16 mouse cellular contexts compared by ENCODE assay signal in the genomic region with DNA sequence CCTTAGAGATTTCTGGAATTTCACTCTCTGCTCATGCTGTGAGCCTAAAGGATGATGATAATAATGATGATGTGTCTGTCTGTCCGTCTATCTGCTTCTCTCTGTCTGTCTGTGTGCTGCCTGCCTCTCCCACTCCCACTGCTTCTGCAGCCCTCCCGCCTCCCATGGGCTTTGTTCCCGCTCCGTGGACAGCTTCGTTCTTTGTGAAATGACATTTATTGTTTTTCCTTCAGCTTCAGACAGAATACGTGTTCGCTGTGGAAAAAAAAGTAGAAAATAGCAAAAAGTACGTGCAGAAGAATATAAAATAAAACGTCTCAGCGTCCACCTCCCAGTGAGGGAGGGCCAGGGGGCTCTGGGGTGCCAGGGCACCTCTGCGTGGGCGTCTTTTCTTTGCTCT.
A peak's percentile ranks its signal among the peaks of the same experiment; 100 is the strongest.
DNase-seq lines count a peak whose midpoint lies in the region; ATAC-seq and TF ChIP-seq lines count a peak whose summit lies in the region.
"Had no signal": no experiment of that assay in that cellular context is flagged by ENCODE, and none has a peak within 500 bp of the region (broad histone marks: within the 10 kb centered on the region; RNA-seq: fewer than 3 reads in every experiment).

No protein-coding gene starts in this region.

- H3K9ac ChIP-seq in forebrain, embryonic 11.5 days (ENCODE audit: low read length): peak overlapping the region; percentile 24
- peak overlapping the region; percentile 43 for H3K9ac ChIP-seq in forebrain, postnatal 0 days
- H3K9ac ChIP-seq in limb, embryonic 12.5 days (replicated peaks): peak overlapping the region; percentile 40; the same call in 1 of the 2 replicates
- no peak overlapping the region; the same call in 1 of the 2 replicates for H3K9ac ChIP-seq in midbrain, postnatal 0 days (replicated peaks; ENCODE audit: low read length, poor library complexity, severe bottlenecking)
- no peak overlapping the region for H3K9ac ChIP-seq in kidney, embryonic 15.5 days
- H3K9ac ChIP-seq: heart, embryonic 15.5 days had no signal

- H3K9me3 ChIP-seq in forebrain, embryonic 11.5 days (ENCODE audit: control insufficient read depth, low read length): no peaks in the 10 kb centered on the region
- no peaks in the 10 kb centered on the region for H3K9me3 ChIP-seq in forebrain, postnatal 0 days (ENCODE audit: low read length)
- H3K9me3 ChIP-seq in limb, embryonic 12.5 days: no peaks in the 10 kb centered on the region
- no peaks in the 10 kb centered on the region for H3K9me3 ChIP-seq in midbrain, postnatal 0 days (ENCODE audit: low read length)
- H3K9me3 ChIP-seq in kidney, embryonic 15.5 days (replicated peaks): no peaks in the 10 kb centered on the region
- H3K9me3 ChIP-seq: embryonic facial prominence, embryonic 13.5 days; heart, embryonic 15.5 days; megakaryocyte, embryonic 14.5 days had no signal

- 29% methylated on average over 12 of the region's 12 CpGs for WGBS in forebrain, embryonic 11.5 days
- 7% methylated on average over 12 of the region's 12 CpGs for WGBS in forebrain, postnatal 0 days
- whole genome bisulfite sequencing in limb, embryonic 12.5 days: 61% methylated on average over 12 of the region's 12 CpGs
- WGBS in midbrain, postnatal 0 days: 7% methylated on average over 12 of the region's 12 CpGs
- 36% methylated on average over 12 of the region's 12 CpGs for WGBS in kidney, embryonic 15.5 days

- no peaks in the 10 kb centered on the region for H3K27me3 ChIP-seq in forebrain, embryonic 11.5 days (ENCODE audit: control insufficient read depth, insufficient read depth, low read length)
- H3K27me3 ChIP-seq in forebrain, postnatal 0 days (ENCODE audit: insufficient read depth, low read length): no peaks in the 10 kb centered on the region
- H3K27me3 ChIP-seq in limb, embryonic 12.5 days: no peaks in the 10 kb centered on the region
- no peaks in the 10 kb centered on the region for H3K27me3 ChIP-seq in midbrain, postnatal 0 days (ENCODE audit: insufficient read depth, low read length)
- no peaks in the 10 kb centered on the region for H3K27me3 ChIP-seq in kidney, embryonic 15.5 days
- H3K27me3 ChIP-seq: embryonic facial prominence, embryonic 13.5 days; Patski had no signal

- intact Hi-C loops in left cerebral cortex, postnatal 25 days (cut with DNase I): no loop called here

- no peak for TF ChIP-seq CTCF in forebrain, postnatal 0 days (IDR thresholded peaks at IDR 0.05; ENCODE audit: low read depth)
- no peak for TF ChIP-seq CTCF in midbrain, postnatal 0 days (IDR thresholded peaks at IDR 0.05)

- no peak overlapping the region for H3K4me3 ChIP-seq in forebrain, embryonic 11.5 days (ENCODE audit: low read depth, low read length)
- no peak overlapping the region for H3K4me3 ChIP-seq in forebrain, postnatal 0 days (ENCODE audit: low read depth, low read length)
- H3K4me3 ChIP-seq in limb, embryonic 12.5 days (replicated peaks): no peak overlapping the region
- no peak overlapping the region for H3K4me3 ChIP-seq in midbrain, postnatal 0 days (ENCODE audit: low read depth, low read length)
- H3K4me3 ChIP-seq in kidney, embryonic 15.5 days (replicated peaks): no peak overlapping the region
- H3K4me3 ChIP-seq: embryonic facial prominence, embryonic 13.5 days; heart, embryonic 15.5 days; megakaryocyte, embryonic 14.5 days had no signal

- ATAC-seq in forebrain, embryonic 11.5 days (replicated peaks; ENCODE audit: low FRiP score): no peak
- no peak; the same call in 1 of the 2 replicates for ATAC-seq in forebrain, postnatal 0 days
- no peak for ATAC-seq in limb, embryonic 12.5 days (ENCODE audit: insufficient number of reproducible peaks, insufficient read depth, low FRiP score, low TSS enrichment, low read depth)
- no peak for ATAC-seq in midbrain, postnatal 0 days (ENCODE audit: low FRiP score)
- ATAC-seq in kidney, embryonic 15.5 days (replicated peaks; ENCODE audit: low FRiP score): no peak
- ATAC-seq: inflammation-experienced regulatory T-cells, adult 6 months; Patski had no signal

- H3K4me1 ChIP-seq in forebrain, embryonic 11.5 days (replicated peaks; ENCODE audit: control insufficient read depth, insufficient read depth, low read length): peaks cover 27% of the 10 kb centered on the region
- H3K4me1 ChIP-seq in forebrain, postnatal 0 days (ENCODE audit: insufficient read depth): peaks cover 15% of the 10 kb centered on the region
- peaks cover 57% of the 10 kb centered on the region for H3K4me1 ChIP-seq in limb, embryonic 12.5 days (replicated peaks)
- H3K4me1 ChIP-seq in midbrain, postnatal 0 days (ENCODE audit: insufficient read depth, low read length): peaks cover 25% of the 10 kb centered on the region; the same call in 1 of the 2 replicates
- H3K4me1 ChIP-seq in kidney, embryonic 15.5 days: peaks cover 9% of the 10 kb centered on the region; the same call in 1 of the 2 replicates

- H3K4me2 ChIP-seq in forebrain, embryonic 11.5 days (ENCODE audit: low read depth, low read length, severe bottlenecking): no peak overlapping the region
- no peak overlapping the region for H3K4me2 ChIP-seq in forebrain, postnatal 0 days (ENCODE audit: low read depth)
- no peak overlapping the region for H3K4me2 ChIP-seq in limb, embryonic 12.5 days
- no peak overlapping the region for H3K4me2 ChIP-seq in midbrain, postnatal 0 days (ENCODE audit: low read depth, low read length, poor library complexity, severe bottlenecking)
- H3K4me2 ChIP-seq in kidney, embryonic 15.5 days: no peak overlapping the region
- H3K4me2 ChIP-seq: embryonic facial prominence, embryonic 13.5 days; heart, embryonic 15.5 days had no signal

- no peaks in the 10 kb centered on the region for H3K36me3 ChIP-seq in forebrain, embryonic 11.5 days (ENCODE audit: control insufficient read depth, insufficient read depth, low read length)
- no peaks in the 10 kb centered on the region for H3K36me3 ChIP-seq in forebrain, postnatal 0 days (ENCODE audit: insufficient read depth)
- no peaks in the 10 kb centered on the region for H3K36me3 ChIP-seq in limb, embryonic 12.5 days
- no peaks in the 10 kb centered on the region for H3K36me3 ChIP-seq in midbrain, postnatal 0 days (ENCODE audit: insufficient read depth, low read length)
- no peaks in the 10 kb centered on the region for H3K36me3 ChIP-seq in kidney, embryonic 15.5 days
- H3K36me3 ChIP-seq: embryonic facial prominence, embryonic 13.5 days; heart, embryonic 15.5 days had no signal

- H3K27ac ChIP-seq in forebrain, embryonic 11.5 days (ENCODE audit: low read depth, low read length): peak overlapping the region; percentile 42; the same call in 1 of the 2 replicates
- H3K27ac ChIP-seq in forebrain, postnatal 0 days (ENCODE audit: low read depth, low read length): peak overlapping the region; percentile 62
- peak overlapping the region; percentile 69 for H3K27ac ChIP-seq in limb, embryonic 12.5 days
- H3K27ac ChIP-seq in midbrain, postnatal 0 days (ENCODE audit: low read depth, low read length): peak overlapping the region; percentile 67
- H3K27ac ChIP-seq in kidney, embryonic 15.5 days: no peak overlapping the region
- H3K27ac ChIP-seq: embryonic facial prominence, embryonic 13.5 days; heart, embryonic 15.5 days had no signal

- no peak for DNase-seq in forebrain, embryonic 11.5 days (ENCODE audit: low spot score)
- DNase-seq in forebrain, postnatal 0 days: peak; percentile 62
- peak; percentile 40 for DNase-seq in midbrain, postnatal 0 days (ENCODE audit: low spot score)
- no peak for DNase-seq in thymus, postnatal 25 days
- DNase-seq in left cerebral cortex, postnatal 25 days (ENCODE audit: low spot score in 2 of 2): no peak
- no peak for DNase-seq in cerebellum, adult 8-10 months
- DNase-seq: cerebellum, postnatal 10 days; lung, adult 2 months; right cerebral cortex, adult 18-20 months had no signal

Comparison
In these comparisons a context has a peak if more than half of its experiments do, and no peak if none do; other contexts are left out.
1. DNase-seq: peak in forebrain, postnatal 0 days (single experiment) and midbrain, postnatal 0 days (single experiment); none in forebrain, embryonic 11.5 days (single experiment), thymus, postnatal 25 days (single experiment), left cerebral cortex, postnatal 25 days (0 of 2) and cerebellum, adult 8-10 months (single experiment).
2. H3K9ac ChIP-seq: peak in forebrain, embryonic 11.5 days (single experiment), forebrain, postnatal 0 days (single experiment) and limb, embryonic 12.5 days (single experiment); none in midbrain, postnatal 0 days (single experiment) and kidney, embryonic 15.5 days (single experiment).